Mouse (Mus musculus): ENCODE measurements at regions not wholly inside any gene's neighbourhood (a gene's known extent, or its start where the extent isn't known, plus 50 kb on each side); places are given as distances from the start of the nearest gene placed in this dataset.

GRCm38 (mm10) chr14:48897140-48897539 is 168.8 kb upstream of the Ap5m1 start:
- no peaks in the 10 kb centered on the region for H3K27me3 ChIP-seq (replicated peaks; ENCODE audit: control insufficient read depth, insufficient read depth, low read length)
- H3K4me2 ChIP-seq (ENCODE audit: low read depth, low read length), result no peak overlapping the region
- WGBS, result 91% methylated on average over 5 of the region's 5 CpGs
- ATAC-seq, result no peak
- no peaks in the 10 kb centered on the region for H3K4me1 ChIP-seq (ENCODE audit: control insufficient read depth, insufficient read depth, low read length)
- H3K27ac ChIP-seq (ENCODE audit: low read length), result no peak overlapping the region
- H3K36me3 ChIP-seq (ENCODE audit: control insufficient read depth, insufficient read depth, low read length), result no peaks in the 10 kb centered on the region
- H3K4me3 ChIP-seq (ENCODE audit: low read length), result no peak overlapping the region
- no peaks in the 10 kb centered on the region for H3K9me3 ChIP-seq (ENCODE audit: control insufficient read depth, low read length)
- H3K9ac ChIP-seq (ENCODE audit: low read depth, low read length), result no peak overlapping the region

GRCm38 (mm10) chr14:48896235-48896634 is 169.7 kb upstream of the Ap5m1 start:
- no peak overlapping the region for H3K27ac ChIP-seq (ENCODE audit: low read length)
- H3K4me1 ChIP-seq (ENCODE audit: control insufficient read depth, insufficient read depth, low read length), result no peaks in the 10 kb centered on the region
- H3K27me3 ChIP-seq (replicated peaks; ENCODE audit: control insufficient read depth, insufficient read depth, low read length), result no peaks in the 10 kb centered on the region
- no peak overlapping the region for H3K4me3 ChIP-seq (ENCODE audit: low read length)
- no peaks in the 10 kb centered on the region for H3K9me3 ChIP-seq (ENCODE audit: control insufficient read depth, low read length)
- H3K4me2 ChIP-seq (ENCODE audit: low read depth, low read length), result no peak overlapping the region
- ATAC-seq, result no peak
- no peak overlapping the region for H3K9ac ChIP-seq (ENCODE audit: low read depth, low read length)
- no peaks in the 10 kb centered on the region for H3K36me3 ChIP-seq (ENCODE audit: control insufficient read depth, insufficient read depth, low read length)
- WGBS, result 82% methylated on average over 7 of the region's 7 CpGs

- no peaks in the 10 kb centered on the region for H3K4me1 ChIP-seq (ENCODE audit: control insufficient read depth, insufficient read depth, low read length)
- WGBS, result 79% methylated on average over 9 of the region's 9 CpGs
- no peak overlapping the region for H3K4me2 ChIP-seq (ENCODE audit: low read depth, low read length)
- H3K27ac ChIP-seq (ENCODE audit: low read length), result no peak overlapping the region
- H3K36me3 ChIP-seq (ENCODE audit: control insufficient read depth, insufficient read depth, low read length), result no peaks in the 10 kb centered on the region
- no peak overlapping the region for H3K4me3 ChIP-seq (ENCODE audit: low read length)
- ATAC-seq, result no peak
- no peaks in the 10 kb centered on the region; the same call in 1 of the 2 replicates for H3K27me3 ChIP-seq (replicated peaks; ENCODE audit: control insufficient read depth, insufficient read depth, low read length)
- no peak overlapping the region for H3K9ac ChIP-seq (ENCODE audit: low read depth, low read length)
- H3K9me3 ChIP-seq (ENCODE audit: control insufficient read depth, low read length), result no peaks in the 10 kb centered on the region
These were observed 174.7 kb upstream of the Ap5m1 start for GRCm38 (mm10) chr14:48891216-48891615.

- Histone ChIP-seq H3K9ac (ENCODE audit: low read depth, low read length) (no peak overlapping the region), H3K4me1 (ENCODE audit: control insufficient read depth, insufficient read depth, low read length) (no peaks in the 10 kb centered on the region), H3K36me3 (ENCODE audit: control insufficient read depth, insufficient read depth, low read length) (no peaks in the 10 kb centered on the region), H3K9me3 (ENCODE audit: control insufficient read depth, low read length) (no peaks in the 10 kb centered on the region), H3K27me3 (replicated peaks; ENCODE audit: control insufficient read depth, insufficient read depth, low read length) (no peaks in the 10 kb centered on the region; the same call in 1 of the 2 replicates), H3K27ac (ENCODE audit: low read length) (no peak overlapping the region), H3K4me3 (ENCODE audit: low read length) (no peak overlapping the region), H3K4me2 (ENCODE audit: low read depth, low read length) (no peak overlapping the region)
- ATAC-seq, result no peak
- WGBS, result 7% methylated on average over 13 of the region's 13 CpGs
These were observed 176.9 kb upstream of the Ap5m1 start for GRCm38 (mm10) chr14:48888954-48889353.

- no peaks in the 10 kb centered on the region for H3K9me3 ChIP-seq (ENCODE audit: control insufficient read depth, low read length)
- peak; percentile 93 for ATAC-seq
- H3K27me3 ChIP-seq (replicated peaks; ENCODE audit: control insufficient read depth, insufficient read depth, low read length), result no peaks in the 10 kb centered on the region
- 17% methylated on average over 6 of the region's 6 CpGs for WGBS
- no peak overlapping the region for H3K4me2 ChIP-seq (ENCODE audit: low read depth, low read length)
- no peak overlapping the region for H3K9ac ChIP-seq (ENCODE audit: low read depth, low read length)
- no peaks in the 10 kb centered on the region for H3K36me3 ChIP-seq (ENCODE audit: control insufficient read depth, insufficient read depth, low read length)
- no peak overlapping the region for H3K27ac ChIP-seq (ENCODE audit: low read length)
- H3K4me3 ChIP-seq (ENCODE audit: low read length), result no peak overlapping the region
- peaks cover 7% of the 10 kb centered on the region; the same call in 1 of the 2 replicates for H3K4me1 ChIP-seq (ENCODE audit: control insufficient read depth, insufficient read depth, low read length)
These were observed 185.9 kb upstream of the Ap5m1 start for GRCm38 (mm10) chr14:48880041-48880440.

GRCm38 (mm10) chr14:48877998-48878657 is 187.8 kb upstream of the Ap5m1 start:
- no peaks in the 10 kb centered on the region for H3K9me3 ChIP-seq (ENCODE audit: control insufficient read depth, low read length)
- H3K27me3 ChIP-seq (replicated peaks; ENCODE audit: control insufficient read depth, insufficient read depth, low read length), result no peaks in the 10 kb centered on the region
- H3K4me1 ChIP-seq (ENCODE audit: control insufficient read depth, insufficient read depth, low read length), result peaks cover 7% of the 10 kb centered on the region; the same call in 1 of the 2 replicates
- no peak overlapping the region for H3K4me2 ChIP-seq (ENCODE audit: low read depth, low read length)
- H3K9ac ChIP-seq (ENCODE audit: low read depth, low read length), result no peak overlapping the region
- H3K36me3 ChIP-seq (ENCODE audit: control insufficient read depth, insufficient read depth, low read length), result no peaks in the 10 kb centered on the region
- 74% methylated on average over 12 of the region's 12 CpGs for WGBS
- H3K4me3 ChIP-seq (ENCODE audit: low read length), result no peak overlapping the region
- no peak overlapping the region for H3K27ac ChIP-seq (ENCODE audit: low read length)
- peak; percentile 47 for ATAC-seq

GRCm38 (mm10) chr14:48871313-48871712 is 194.6 kb upstream of the Ap5m1 start:
- Histone ChIP-seq H3K9me3 (ENCODE audit: control insufficient read depth, low read length) (no peaks in the 10 kb centered on the region), H3K4me1 (ENCODE audit: control insufficient read depth, insufficient read depth, low read length) (0 out of 2 replicates have a peak, but pooled peaks cover 2% of the 10 kb centered on the region), H3K4me3 (ENCODE audit: low read length) (no peak overlapping the region), H3K27ac (ENCODE audit: low read length) (no peak overlapping the region), H3K27me3 (replicated peaks; ENCODE audit: control insufficient read depth, insufficient read depth, low read length) (no peaks in the 10 kb centered on the region), H3K9ac (ENCODE audit: low read depth, low read length) (no peak overlapping the region), H3K36me3 (ENCODE audit: control insufficient read depth, insufficient read depth, low read length) (no peaks in the 10 kb centered on the region), H3K4me2 (ENCODE audit: low read depth, low read length) (no peak overlapping the region)
- no peak for ATAC-seq
- 88% methylated on average over 3 of the region's 3 CpGs for WGBS

GRCm38 (mm10) chr14:48869956-48870355 is 195.9 kb upstream of the Ap5m1 start:
- Histone ChIP-seq H3K4me3 (ENCODE audit: low read length) (no peak overlapping the region), H3K27me3 (replicated peaks; ENCODE audit: control insufficient read depth, insufficient read depth, low read length) (no peaks in the 10 kb centered on the region), H3K36me3 (ENCODE audit: control insufficient read depth, insufficient read depth, low read length) (no peaks in the 10 kb centered on the region), H3K4me2 (ENCODE audit: low read depth, low read length) (no peak overlapping the region), H3K9me3 (ENCODE audit: control insufficient read depth, low read length) (no peaks in the 10 kb centered on the region), H3K4me1 (ENCODE audit: control insufficient read depth, insufficient read depth, low read length) (0 out of 2 replicates have a peak, but pooled peaks cover 2% of the 10 kb centered on the region), H3K9ac (ENCODE audit: low read depth, low read length) (no peak overlapping the region), H3K27ac (ENCODE audit: low read length) (no peak overlapping the region)
- 39% methylated on average over 10 of the region's 10 CpGs for WGBS
- ATAC-seq, result no peak

GRCm38 (mm10) chr14:48855453-48855852 is 181.8 kb upstream of the Otx2 start:
- H3K4me2 ChIP-seq (ENCODE audit: low read depth, low read length), result no peak overlapping the region
- H3K4me3 ChIP-seq (ENCODE audit: low read length), result no peak overlapping the region
- no peaks in the 10 kb centered on the region for H3K9me3 ChIP-seq (ENCODE audit: control insufficient read depth, low read length)
- no peak overlapping the region for H3K27ac ChIP-seq (ENCODE audit: low read length)
- no peaks in the 10 kb centered on the region for H3K36me3 ChIP-seq (ENCODE audit: control insufficient read depth, insufficient read depth, low read length)
- no peaks in the 10 kb centered on the region for H3K27me3 ChIP-seq (replicated peaks; ENCODE audit: control insufficient read depth, insufficient read depth, low read length)
- ATAC-seq, result no peak
- H3K4me1 ChIP-seq (ENCODE audit: control insufficient read depth, insufficient read depth, low read length), result peaks cover 2% of the 10 kb centered on the region; the same call in 1 of the 2 replicates
- no peak overlapping the region for H3K9ac ChIP-seq (ENCODE audit: low read depth, low read length)
- WGBS, result 85% methylated on average over 5 of the region's 5 CpGs

All from intestine, embryonic 16.5 days (tissue).